Mouse (Mus musculus) testis, adult 2 months (tissue): Measurements from ENCODE around the gene Magi1.

ENCODE experiments used
- CTCF ChIP-seq: fragments of 200-500 bp; IDR thresholded peaks from 2 replicates; pipeline ENCODE4 v1.5.1; 2012; ENCODE audit warnings: low read depth, mild to moderate bottlenecking, inconsistent platforms, low read length, moderate library complexity; ENCODE audit not compliant: control insufficient read depth, insufficient read depth, insufficient replicate concordance
- POLR2A ChIP-seq: fragments of 200-500 bp; IDR thresholded peaks from 2 replicates; pipeline ENCODE4 v1.6.1; 2012; ENCODE audit warnings: low read depth, mild to moderate bottlenecking, inconsistent platforms, low read length, moderate library complexity; ENCODE audit not compliant: control insufficient read depth

GRCm38 (mm10) chr6:94282301-94283241 lies 1.1 kb downstream of the Magi1 start:
- no peak for TF ChIP-seq CTCF
- TF ChIP-seq POLR2A = no peak
